Mouse (Mus musculus): ENCODE results near the gene Tapbp. TPM values are rescaled to one million over a fixed set of nuclear protein-coding genes. Genes with fewer than 3 reads are reported as not detected.

The Tapbp gene
- polyA plus RNA-seq, 1 experiment, result 106 TPM

DNA sequence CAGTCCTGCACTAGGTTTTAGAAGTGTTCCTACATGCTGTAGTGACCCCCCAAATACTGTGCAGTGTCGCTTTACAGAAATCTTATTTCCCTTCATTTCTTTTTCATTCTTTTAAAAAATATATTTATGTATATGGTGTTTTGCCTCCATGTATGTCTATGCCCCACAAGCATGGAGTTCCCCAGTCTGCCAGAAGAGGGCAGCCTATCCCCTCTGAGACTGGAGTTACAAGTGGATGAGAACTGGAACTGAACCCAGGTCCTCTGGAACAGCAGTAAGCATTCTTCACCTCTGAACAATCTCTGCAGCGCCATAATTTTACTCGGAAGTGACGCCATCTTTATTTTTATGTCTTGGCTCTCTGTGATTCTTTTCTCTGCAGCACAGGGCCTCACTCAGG is 53.7 kb downstream of the Tapbp start:
- Histone ChIP-seq H3K27ac (ENCODE audit: insufficient read depth, low read depth, low read length) (no peak overlapping the region), H3K4me1 (ENCODE audit: control insufficient read depth, insufficient read depth, low read length) (no peaks in the 10 kb centered on the region; the same call in 1 of the 2 replicates), H3K36me3 (ENCODE audit: control insufficient read depth, insufficient read depth, low read length) (no peaks in the 10 kb centered on the region), H3K27me3 (replicated peaks; ENCODE audit: control insufficient read depth, insufficient read depth, low read length) (no peaks in the 10 kb centered on the region), H3K4me3 (ENCODE audit: insufficient read depth, low read depth, low read length) (no peak overlapping the region)
- TF ChIP-seq CTCF (conservative IDR thresholded peaks at IDR 0.05; ENCODE audit: insufficient read depth, insufficient read length, low read depth, low read length) (0 out of 2 replicates have a peak, but pooled peaks have one; percentile 26), POLR2A (IDR thresholded peaks at IDR 0.05; ENCODE audit: low read depth, low read length) (no peak)
- 77% methylated on average over 4 of the region's 4 CpGs for WGBS
- DNase-seq, result no peak

DNA sequence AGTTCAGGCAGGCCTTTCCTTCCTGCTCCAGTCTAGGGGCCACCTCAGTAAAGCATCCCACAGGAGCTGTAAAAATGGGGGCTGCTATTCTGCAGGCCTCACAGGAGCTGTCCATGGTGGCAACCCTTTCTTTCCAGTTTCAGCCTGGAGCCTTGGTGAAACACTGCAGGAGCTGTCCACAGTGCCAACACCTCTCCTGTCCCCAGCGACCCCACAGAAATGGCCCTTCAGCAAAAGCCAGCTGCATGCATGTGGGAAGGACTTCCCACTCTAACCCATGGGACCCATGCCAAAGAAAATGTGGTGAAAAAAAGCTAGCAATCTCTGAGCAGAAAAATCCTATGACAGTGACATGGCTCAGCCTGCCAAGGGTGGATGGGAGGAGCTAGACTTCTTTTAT is 57.0 kb downstream of the Tapbp start:
- TF ChIP-seq POLR2A (IDR thresholded peaks at IDR 0.05; ENCODE audit: low read depth, low read length), result no peak
- 7% methylated on average over 1 of the region's 1 CpGs for WGBS
- Histone ChIP-seq H3K36me3 (ENCODE audit: control insufficient read depth, insufficient read depth, low read length) (no peaks in the 10 kb centered on the region), H3K27ac (ENCODE audit: insufficient read depth, low read depth, low read length) (no peak overlapping the region), H3K27me3 (replicated peaks; ENCODE audit: control insufficient read depth, insufficient read depth, low read length) (no peaks in the 10 kb centered on the region), H3K4me3 (ENCODE audit: insufficient read depth, low read depth, low read length) (no peak overlapping the region), H3K4me1 (ENCODE audit: control insufficient read depth, insufficient read depth, low read length) (no peaks in the 10 kb centered on the region; the same call in 1 of the 2 replicates)
- DNase-seq, result no peak

DNA sequence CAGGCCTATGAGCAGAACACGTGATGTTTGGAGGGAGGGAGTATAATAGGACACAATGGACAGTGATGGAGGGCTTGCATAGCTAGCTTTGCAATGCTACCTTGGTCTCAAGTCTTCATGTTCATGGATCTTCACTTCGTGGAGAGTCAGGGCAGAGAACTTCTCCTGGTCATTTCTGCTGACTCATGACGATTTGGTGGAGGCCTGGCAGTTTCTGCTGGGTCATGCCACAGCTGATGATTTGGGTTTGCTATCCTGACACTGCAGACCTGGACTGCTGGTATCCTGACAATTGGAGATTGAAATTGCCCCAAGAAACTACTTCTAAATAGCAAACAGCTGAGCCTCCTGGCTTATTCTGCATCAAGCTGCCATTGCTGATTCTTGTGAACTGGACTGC is 57.9 kb downstream of the Tapbp start:
- no peak overlapping the region for H3K4me3 ChIP-seq (ENCODE audit: insufficient read depth, low read depth, low read length)
- no peak overlapping the region for H3K27ac ChIP-seq (ENCODE audit: insufficient read depth, low read depth, low read length)
- WGBS, result 66% methylated on average over 3 of the region's 3 CpGs
- DNase-seq, result no peak
- no peak for TF ChIP-seq CTCF (conservative IDR thresholded peaks at IDR 0.05; ENCODE audit: insufficient read depth, insufficient read length, low read depth, low read length)
- no peak for TF ChIP-seq POLR2A (IDR thresholded peaks at IDR 0.05; ENCODE audit: low read depth, low read length)
- H3K36me3 ChIP-seq (ENCODE audit: control insufficient read depth, insufficient read depth, low read length), result no peaks in the 10 kb centered on the region
- no peaks in the 10 kb centered on the region; the same call in 1 of the 2 replicates for H3K4me1 ChIP-seq (ENCODE audit: control insufficient read depth, insufficient read depth, low read length)
- H3K27me3 ChIP-seq (replicated peaks; ENCODE audit: control insufficient read depth, insufficient read depth, low read length), result no peaks in the 10 kb centered on the region

DNA sequence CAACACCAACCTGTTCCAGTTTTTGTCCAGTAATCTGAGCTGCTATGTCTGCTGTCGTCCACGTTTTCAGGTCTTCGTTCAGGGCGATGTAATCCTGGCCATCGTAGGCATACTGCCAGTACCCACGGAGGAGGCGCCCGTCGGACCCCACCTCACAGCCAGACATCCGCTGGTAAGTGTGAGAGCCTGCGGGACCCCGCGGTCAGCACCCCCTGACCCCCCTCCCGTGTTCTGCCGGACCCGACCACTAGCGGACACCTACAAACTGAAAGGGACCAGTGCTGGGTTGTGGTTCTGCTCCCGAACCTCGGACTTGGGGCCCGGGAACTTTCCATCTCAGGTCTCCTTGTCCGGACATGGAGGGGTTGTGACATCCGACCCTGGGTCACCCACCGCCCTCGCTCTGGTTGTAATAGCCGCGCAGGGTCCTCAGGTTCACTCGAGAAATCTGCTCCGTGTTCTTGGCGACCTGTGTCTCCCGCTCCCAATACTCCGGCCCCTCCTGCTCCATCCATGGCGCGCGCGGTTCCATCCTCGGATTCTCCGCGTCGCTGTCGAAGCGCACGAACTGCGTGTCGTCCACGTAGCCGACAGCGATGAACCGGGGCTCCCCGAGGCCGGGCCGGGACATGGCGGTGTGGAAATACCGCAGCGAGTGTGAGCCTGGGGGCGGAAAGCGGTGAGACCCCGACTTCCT is 62.3 kb downstream of the Tapbp start:
- peak overlapping the region; percentile 8; the same call in 1 of the 2 replicates for H3K27ac ChIP-seq (ENCODE audit: insufficient read depth, low read depth, low read length)
- no peak for DNase-seq
- TF ChIP-seq POLR2A (IDR thresholded peaks at IDR 0.05; ENCODE audit: low read depth, low read length), result no peak
- no peak for TF ChIP-seq CTCF (conservative IDR thresholded peaks at IDR 0.05; ENCODE audit: insufficient read depth, insufficient read length, low read depth, low read length)

DNA sequence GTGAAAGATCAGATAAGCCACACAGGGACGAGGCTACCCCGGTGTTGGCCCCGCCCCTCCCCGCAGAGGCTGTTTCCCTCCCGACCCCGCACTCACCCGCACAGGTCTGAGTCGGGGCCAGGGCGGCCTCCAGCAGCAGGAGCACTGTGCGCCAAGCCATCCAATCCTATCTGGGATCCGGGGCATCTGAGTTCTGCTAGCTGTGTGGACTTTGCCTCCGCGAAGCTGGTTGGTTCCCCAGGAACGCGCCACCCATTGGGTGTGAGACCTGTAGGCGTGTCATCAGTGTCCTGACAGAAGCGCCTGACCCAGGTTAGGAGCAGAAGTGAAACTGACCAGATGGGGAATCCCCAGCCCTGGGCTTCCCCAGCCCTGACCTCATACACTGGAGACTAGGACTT is 62.9 kb downstream of the Tapbp start:
- Histone ChIP-seq H3K4me1 (ENCODE audit: control insufficient read depth, insufficient read depth, low read length) (peaks cover 12% of the 10 kb centered on the region; the same call in 1 of the 2 replicates), H3K27me3 (replicated peaks; ENCODE audit: control insufficient read depth, insufficient read depth, low read length) (no peaks in the 10 kb centered on the region), H3K36me3 (ENCODE audit: control insufficient read depth, insufficient read depth, low read length) (no peaks in the 10 kb centered on the region), H3K4me3 (ENCODE audit: insufficient read depth, low read depth, low read length) (peak overlapping the region; percentile 61), H3K27ac (ENCODE audit: insufficient read depth, low read depth, low read length) (peak overlapping the region; percentile 77)
- WGBS, result under 1% methylated on average over 17 of the region's 17 CpGs
- peak; percentile 97 for DNase-seq
- TF ChIP-seq POLR2A (IDR thresholded peaks at IDR 0.05; ENCODE audit: low read depth, low read length) (peak; percentile 77), CTCF (conservative IDR thresholded peaks at IDR 0.05; ENCODE audit: insufficient read depth, insufficient read length, low read depth, low read length) (no peak)

More for the DNA sequence above, 62.3 kb downstream of the Tapbp start:
- WGBS, result 4% methylated on average over 57 of the region's 57 CpGs
- Histone ChIP-seq H3K27me3 (replicated peaks; ENCODE audit: control insufficient read depth, insufficient read depth, low read length) (no peaks in the 10 kb centered on the region), H3K36me3 (ENCODE audit: control insufficient read depth, insufficient read depth, low read length) (no peaks in the 10 kb centered on the region), H3K4me3 (ENCODE audit: insufficient read depth, low read depth, low read length) (peak overlapping the region; percentile 61), H3K4me1 (ENCODE audit: control insufficient read depth, insufficient read depth, low read length) (peaks cover 12% of the 10 kb centered on the region; the same call in 1 of the 2 replicates)

Other genes starting within 250 kb of the Tapbp start
- 49.9 and 50.7 TPM in 2 replicates for gene Hnrnpm, start 229.0 kb upstream of the Tapbp start, polyA plus RNA-seq (2012; rRNA removed)
- 95.8 and 102 TPM in 2 replicates for gene March2, start 197.2 kb upstream of the Tapbp start, polyA plus RNA-seq (2012; rRNA removed)
- gene Rab11b, start 155.4 kb upstream of the Tapbp start, polyA plus RNA-seq (2012; rRNA removed), result 291 and 303 TPM in 2 replicates
- 19.2 and 21.0 TPM in 2 replicates for gene Angptl4, start 134.1 kb upstream of the Tapbp start, polyA plus RNA-seq (2012; rRNA removed)
- 83.0 and 89.3 TPM in 2 replicates for gene Kank3, start 105.4 kb upstream of the Tapbp start, polyA plus RNA-seq (2012; rRNA removed)
- 620 and 1,023 TPM in 2 replicates for gene Rps28, start 91.3 kb upstream of the Tapbp start, polyA plus RNA-seq (2012; rRNA removed)
- gene Ndufa7, start 91.3 kb upstream of the Tapbp start, polyA plus RNA-seq (2012; rRNA removed), result 672 and 745 TPM in 2 replicates
- gene Cd320, start 72.8 kb upstream of the Tapbp start, polyA plus RNA-seq (2012; rRNA removed), result 71.3 and 87.8 TPM in 2 replicates
- not detected in 2 replicates for gene Gm7029, start 42.1 kb upstream of the Tapbp start, polyA plus RNA-seq (2012; rRNA removed)
- gene Kifc1, start 25.2 kb upstream of the Tapbp start, polyA plus RNA-seq (2012; rRNA removed), result 1.3 and 1.6 TPM in 2 replicates
- gene Platr17, start 10.8 kb upstream of the Tapbp start, polyA plus RNA-seq (2012; rRNA removed), result not detected in 2 replicates
- gene Daxx, start 6.5 kb upstream of the Tapbp start, polyA plus RNA-seq (2012; rRNA removed), result 33.3 and 35.0 TPM in 2 replicates
- gene Zbtb22, start within 50 bp of the Tapbp start, polyA plus RNA-seq (2012; rRNA removed), result 31.6 and 54.0 TPM in 2 replicates
- gene Rgl2, start 13.6 kb downstream of the Tapbp start, polyA plus RNA-seq (2012; rRNA removed), result 61.8 and 78.6 TPM in 2 replicates
- gene Pfdn6, start 24.4 kb downstream of the Tapbp start, polyA plus RNA-seq (2012; rRNA removed), result 27.4 and 41.1 TPM in 2 replicates
- gene Wdr46, start 24.8 kb downstream of the Tapbp start, polyA plus RNA-seq (2012; rRNA removed), result 15.3 and 16.0 TPM in 2 replicates
- 6.7 and 7.8 TPM in 2 replicates for gene B3galt4, start 35.6 kb downstream of the Tapbp start, polyA plus RNA-seq (2012; rRNA removed)
- gene Vps52, start 39.9 kb downstream of the Tapbp start, polyA plus RNA-seq (2012; rRNA removed), result 54.2 and 60.5 TPM in 2 replicates
- 342 and 406 TPM in 2 replicates for gene Rps18, start 40.1 kb downstream of the Tapbp start, polyA plus RNA-seq (2012; rRNA removed)
- 1,162 and 1,255 TPM in 2 replicates for gene H2-K1, start 84.4 kb downstream of the Tapbp start, polyA plus RNA-seq (2012; rRNA removed)
- gene Ring1, start 108.8 kb downstream of the Tapbp start, polyA plus RNA-seq (2012; rRNA removed), result 30.4 and 36.3 TPM in 2 replicates
- gene H2-Ke6, start 112.2 kb downstream of the Tapbp start, polyA plus RNA-seq (2012; rRNA removed), result 165 and 208 TPM in 2 replicates
- gene Slc39a7, start 115.8 kb downstream of the Tapbp start, polyA plus RNA-seq (2012; rRNA removed), result 90.4 and 106 TPM in 2 replicates
- gene Rxrb, start 115.9 kb downstream of the Tapbp start, polyA plus RNA-seq (2012; rRNA removed), result 49.3 and 59.2 TPM in 2 replicates
- 0.35 and 0.39 TPM in 2 replicates for gene Col11a2, start 123.5 kb downstream of the Tapbp start, polyA plus RNA-seq (2012; rRNA removed)
- 3.1 and 8.5 TPM in 2 replicates for gene H2-Oa, start 176.4 kb downstream of the Tapbp start, polyA plus RNA-seq (2012; rRNA removed)
- 30.1 and 37.1 TPM in 2 replicates for gene H2-DMa, start 203.6 kb downstream of the Tapbp start, polyA plus RNA-seq (2012; rRNA removed)
- gene Brd2, start 206.7 kb downstream of the Tapbp start, polyA plus RNA-seq (2012; rRNA removed), result 110 and 117 TPM in 2 replicates
- gene H2-DMb2, start 227.4 kb downstream of the Tapbp start, polyA plus RNA-seq (2012; rRNA removed), result 3.2 and 15.6 TPM in 2 replicates
- 72.3 and 80.5 TPM in 2 replicates for gene H2-DMb1, start 237.2 kb downstream of the Tapbp start, polyA plus RNA-seq (2012; rRNA removed)

All from kidney, adult 2 months (tissue).